Mouse (Mus musculus): ENCODE results near the gene Gjb5.

Gjb5 gene

GRCm38 (mm10) chr4:127349560-127350300, 8.3 kb downstream of the Gjb5 start:
- no peak for DNase-seq (ENCODE audit: low spot score in 2 of 2)

- no peak for DNase-seq (ENCODE audit: low spot score in 2 of 2)
Observed at GRCm38 (mm10) chr4:127345000-127345399, 13.0 kb downstream of the Gjb5 start.

GRCm38 (mm10) chr4:127341372-127341771, 16.6 kb downstream of the Gjb5 start:
- DNase-seq (ENCODE audit: low spot score in 2 of 2): no peak

- DNase-seq (ENCODE audit: low spot score in 2 of 2): no peak
Observed at GRCm38 (mm10) chr4:127337668-127338067, 20.3 kb downstream of the Gjb5 start.

- no peak for DNase-seq (ENCODE audit: low spot score in 2 of 2)
Observed at GRCm38 (mm10) chr4:127334870-127335504, 23.0 kb downstream of the Gjb5 start.

GRCm38 (mm10) chr4:127331171-127331570, 26.8 kb downstream of the Gjb5 start:
- DNase-seq (ENCODE audit: low spot score in 2 of 2): no peak

GRCm38 (mm10) chr4:127330181-127331100, 27.5 kb downstream of the Gjb5 start, which contains the start of gene Gjb3:
Gene Gjb3, minus strand, starts transcription at chr4:127330844.
- no peak for DNase-seq (ENCODE audit: low spot score in 2 of 2)

- no peak for DNase-seq (ENCODE audit: low spot score in 2 of 2)
Observed at GRCm38 (mm10) chr4:127329751-127330150, 28.2 kb downstream of the Gjb5 start.

- no peak for DNase-seq (ENCODE audit: low spot score in 2 of 2)
Observed at GRCm38 (mm10) chr4:127329046-127329445, 28.9 kb downstream of the Gjb5 start.

GRCm38 (mm10) chr4:127328378-127328777, 29.6 kb downstream of the Gjb5 start:
- DNase-seq (ENCODE audit: low spot score in 2 of 2): no peak

- no peak for DNase-seq (ENCODE audit: low spot score in 2 of 2)
Observed at GRCm38 (mm10) chr4:127327749-127328148, 30.2 kb downstream of the Gjb5 start.

- no peak for DNase-seq (ENCODE audit: low spot score in 2 of 2)
Observed at GRCm38 (mm10) chr4:127327258-127327657, 30.7 kb downstream of the Gjb5 start.

- DNase-seq (ENCODE audit: low spot score in 2 of 2): no peak
Observed at GRCm38 (mm10) chr4:127325276-127325675, 32.7 kb downstream of the Gjb5 start.

GRCm38 (mm10) chr4:127324759-127325158, 33.2 kb downstream of the Gjb5 start:
- DNase-seq (ENCODE audit: low spot score in 2 of 2): peak in 1 of 2 experiments; percentile 47

GRCm38 (mm10) chr4:127324296-127324695, 33.7 kb downstream of the Gjb5 start:
- no peak for DNase-seq (ENCODE audit: low spot score in 2 of 2)

GRCm38 (mm10) chr4:127323651-127324050, 34.3 kb downstream of the Gjb5 start:
- DNase-seq (ENCODE audit: low spot score in 2 of 2): no peak

GRCm38 (mm10) chr4:127319613-127320012, 38.4 kb downstream of the Gjb5 start:
- DNase-seq (ENCODE audit: low spot score in 2 of 2): peak; percentile 18 to 37

GRCm38 (mm10) chr4:127317143-127317542, 40.8 kb downstream of the Gjb5 start:
- DNase-seq (ENCODE audit: low spot score in 2 of 2): no peak

GRCm38 (mm10) chr4:127315753-127316152, 42.2 kb downstream of the Gjb5 start:
- no peak for DNase-seq (ENCODE audit: low spot score in 2 of 2)

- DNase-seq (ENCODE audit: low spot score in 2 of 2): no peak
Observed at GRCm38 (mm10) chr4:127314585-127314984, 43.4 kb downstream of the Gjb5 start.

GRCm38 (mm10) chr4:127313861-127314260, 44.1 kb downstream of the Gjb5 start, which contains the start of gene Gja4:
Gene Gja4, minus strand, starts transcription at chr4:127314039.
- DNase-seq (ENCODE audit: low spot score in 2 of 2): no peak

GRCm38 (mm10) chr4:127312349-127312748, 45.6 kb downstream of the Gjb5 start:
- no peak for DNase-seq (ENCODE audit: low spot score in 2 of 2)

Measured in natural killer cell, adult 2 months (primary cell).